Mouse (Mus musculus): ENCODE measurements at regions not wholly inside any gene's neighbourhood (a gene's known extent, or its start where the extent isn't known, plus 50 kb on each side); places are given as distances from the start of the nearest gene placed in this dataset.

GRCm38 (mm10) chr15:96769751-96770150 is 70.2 kb upstream of the Slc38a2 start:
- Histone ChIP-seq H3K4me3 (no peak overlapping the region), H3K9ac (no peak overlapping the region), H3K4me1 (peaks cover 11% of the 10 kb centered on the region), H3K27me3 (no peaks in the 10 kb centered on the region), H3K9me3 (no peaks in the 10 kb centered on the region), H3K36me3 (no peaks in the 10 kb centered on the region), H3K27ac (no peak overlapping the region), H3K4me2 (no peak overlapping the region)
- WGBS: 40% methylated on average over 11 of the region's 11 CpGs
- no peak for ATAC-seq (ENCODE audit: borderline replicate concordance, extremely low read depth, low FRiP score, low TSS enrichment)

- peak; percentile 36; the same call in 1 of the 2 replicates for ATAC-seq (ENCODE audit: borderline replicate concordance, extremely low read depth, low FRiP score, low TSS enrichment)
- WGBS: 57% methylated on average over 19 of the region's 19 CpGs
- Histone ChIP-seq H3K9me3 (no peaks in the 10 kb centered on the region), H3K9ac (no peak overlapping the region), H3K4me1 (peaks cover 4% of the 10 kb centered on the region; the same call in 1 of the 2 replicates), H3K36me3 (no peaks in the 10 kb centered on the region), H3K27ac (no peak overlapping the region), H3K4me3 (no peak overlapping the region), H3K27me3 (no peaks in the 10 kb centered on the region), H3K4me2 (no peak overlapping the region)
Measured at GRCm38 (mm10) chr15:96768301-96768993, 68.9 kb upstream of the Slc38a2 start.

GRCm38 (mm10) chr15:96767188-96767587 is 67.7 kb upstream of the Slc38a2 start:
- no peaks in the 10 kb centered on the region for H3K36me3 ChIP-seq
- H3K27me3 ChIP-seq: no peaks in the 10 kb centered on the region
- no peak overlapping the region for H3K9ac ChIP-seq
- no peak overlapping the region for H3K27ac ChIP-seq
- H3K4me1 ChIP-seq: peaks cover 4% of the 10 kb centered on the region; the same call in 1 of the 2 replicates
- WGBS: 78% methylated on average over 5 of the region's 5 CpGs
- no peak overlapping the region for H3K4me3 ChIP-seq
- no peak overlapping the region for H3K4me2 ChIP-seq
- no peak for ATAC-seq (ENCODE audit: borderline replicate concordance, extremely low read depth, low FRiP score, low TSS enrichment)
- no peaks in the 10 kb centered on the region for H3K9me3 ChIP-seq

GRCm38 (mm10) chr15:96766238-96766637 is 66.7 kb upstream of the Slc38a2 start:
- Histone ChIP-seq H3K27me3 (no peaks in the 10 kb centered on the region), H3K4me1 (peaks cover 4% of the 10 kb centered on the region; the same call in 1 of the 2 replicates), H3K36me3 (no peaks in the 10 kb centered on the region), H3K4me2 (no peak overlapping the region), H3K9me3 (no peaks in the 10 kb centered on the region), H3K4me3 (no peak overlapping the region), H3K27ac (no peak overlapping the region), H3K9ac (no peak overlapping the region)
- ATAC-seq (ENCODE audit: borderline replicate concordance, extremely low read depth, low FRiP score, low TSS enrichment): no peak
- 87% methylated on average over 9 of the region's 9 CpGs for WGBS

GRCm38 (mm10) chr15:96763611-96764010 is 64.1 kb upstream of the Slc38a2 start:
- WGBS: 38% methylated on average over 1 of the region's 1 CpGs
- no peaks in the 10 kb centered on the region for H3K27me3 ChIP-seq
- no peaks in the 10 kb centered on the region for H3K9me3 ChIP-seq
- ATAC-seq (ENCODE audit: borderline replicate concordance, extremely low read depth, low FRiP score, low TSS enrichment): no peak
- no peak overlapping the region for H3K4me2 ChIP-seq
- H3K36me3 ChIP-seq: no peaks in the 10 kb centered on the region
- peaks cover 7% of the 10 kb centered on the region; the same call in 1 of the 2 replicates for H3K4me1 ChIP-seq
- H3K9ac ChIP-seq: no peak overlapping the region
- H3K4me3 ChIP-seq: no peak overlapping the region
- H3K27ac ChIP-seq: no peak overlapping the region

- Histone ChIP-seq H3K9me3 (no peaks in the 10 kb centered on the region), H3K9ac (no peak overlapping the region), H3K4me2 (no peak overlapping the region), H3K27me3 (no peaks in the 10 kb centered on the region), H3K27ac (no peak overlapping the region), H3K4me3 (no peak overlapping the region), H3K4me1 (peaks cover 8% of the 10 kb centered on the region), H3K36me3 (no peaks in the 10 kb centered on the region)
- no peak for ATAC-seq (ENCODE audit: borderline replicate concordance, extremely low read depth, low FRiP score, low TSS enrichment)
- WGBS: 62% methylated on average over 13 of the region's 13 CpGs
Measured at GRCm38 (mm10) chr15:96759078-96759995, 59.8 kb upstream of the Slc38a2 start.

- H3K4me1 ChIP-seq: peaks cover 8% of the 10 kb centered on the region
- no peak for ATAC-seq (ENCODE audit: borderline replicate concordance, extremely low read depth, low FRiP score, low TSS enrichment)
- peak overlapping the region; percentile 53; the same call in 1 of the 2 replicates for H3K27ac ChIP-seq
- H3K4me2 ChIP-seq: no peak overlapping the region
- no peak overlapping the region for H3K9ac ChIP-seq
- WGBS: 76% methylated on average over 9 of the region's 9 CpGs
- H3K9me3 ChIP-seq: no peaks in the 10 kb centered on the region
- no peak overlapping the region for H3K4me3 ChIP-seq
- H3K27me3 ChIP-seq: no peaks in the 10 kb centered on the region
- no peaks in the 10 kb centered on the region for H3K36me3 ChIP-seq
Measured at GRCm38 (mm10) chr15:96757446-96758198, 58.1 kb upstream of the Slc38a2 start.

- no peak overlapping the region for H3K4me3 ChIP-seq
- no peaks in the 10 kb centered on the region for H3K36me3 ChIP-seq
- no peak overlapping the region for H3K4me2 ChIP-seq
- H3K27me3 ChIP-seq: no peaks in the 10 kb centered on the region
- no peak overlapping the region for H3K9ac ChIP-seq
- H3K9me3 ChIP-seq: no peaks in the 10 kb centered on the region
- H3K27ac ChIP-seq: peak overlapping the region; percentile 29; the same call in 1 of the 2 replicates
- H3K4me1 ChIP-seq: peaks cover 8% of the 10 kb centered on the region
- no peak for ATAC-seq (ENCODE audit: borderline replicate concordance, extremely low read depth, low FRiP score, low TSS enrichment)
- WGBS: 45% methylated on average over 7 of the region's 7 CpGs
Measured at GRCm38 (mm10) chr15:96756456-96756855, 56.9 kb upstream of the Slc38a2 start.

GRCm38 (mm10) chr15:96755951-96756350 is 56.4 kb upstream of the Slc38a2 start:
- Histone ChIP-seq H3K4me3 (no peak overlapping the region), H3K4me1 (peaks cover 8% of the 10 kb centered on the region), H3K36me3 (no peaks in the 10 kb centered on the region), H3K27ac (no peak overlapping the region), H3K9ac (no peak overlapping the region), H3K4me2 (no peak overlapping the region), H3K27me3 (no peaks in the 10 kb centered on the region), H3K9me3 (no peaks in the 10 kb centered on the region)
- ATAC-seq (ENCODE audit: borderline replicate concordance, extremely low read depth, low FRiP score, low TSS enrichment): no peak
- WGBS: 83% methylated on average over 6 of the region's 6 CpGs

- H3K27ac ChIP-seq: no peak overlapping the region
- H3K36me3 ChIP-seq: no peaks in the 10 kb centered on the region
- 89% methylated on average over 13 of the region's 13 CpGs for WGBS
- no peak overlapping the region for H3K9ac ChIP-seq
- peaks cover 8% of the 10 kb centered on the region for H3K4me1 ChIP-seq
- H3K4me2 ChIP-seq: no peak overlapping the region
- H3K9me3 ChIP-seq: no peaks in the 10 kb centered on the region
- no peak for ATAC-seq (ENCODE audit: borderline replicate concordance, extremely low read depth, low FRiP score, low TSS enrichment)
- H3K27me3 ChIP-seq: no peaks in the 10 kb centered on the region
- no peak overlapping the region for H3K4me3 ChIP-seq
Measured at GRCm38 (mm10) chr15:96755322-96755942, 55.9 kb upstream of the Slc38a2 start.

- WGBS: 93% methylated on average over 5 of the region's 5 CpGs
- Histone ChIP-seq H3K9me3 (no peaks in the 10 kb centered on the region), H3K27ac (no peak overlapping the region), H3K27me3 (no peaks in the 10 kb centered on the region), H3K36me3 (no peaks in the 10 kb centered on the region), H3K4me2 (no peak overlapping the region), H3K4me1 (peaks cover 4% of the 10 kb centered on the region; the same call in 1 of the 2 replicates), H3K9ac (no peak overlapping the region), H3K4me3 (no peak overlapping the region)
- no peak for ATAC-seq (ENCODE audit: borderline replicate concordance, extremely low read depth, low FRiP score, low TSS enrichment)
Measured at GRCm38 (mm10) chr15:96754079-96754478, 54.5 kb upstream of the Slc38a2 start.
